Mouse (Mus musculus) hindbrain, embryonic 13.5 days (tissue): Measurements from ENCODE around the gene Mast2. TPM values are rescaled to one million over a fixed set of nuclear protein-coding genes. Genes with fewer than 3 reads are reported as not detected.

Experiments used
- ATAC-seq: fragments of 200-750 bp; cut with Nextera tagmentation; 2 replicates; pipeline ENCODE4 v1.8.0; 2017; ENCODE audit warnings: moderate TSS enrichment; ENCODE audit not compliant: low FRiP score
- H3K27ac ChIP-seq: fragments of 300-500 bp; sonication (generic); 2 replicates; pipeline ENCODE4 v1.5.1; 2015; ENCODE audit warnings: inconsistent platforms, mild to moderate bottlenecking, moderate library complexity
- H3K27me3 ChIP-seq: fragments of 300-500 bp; sonication (generic); 2 replicates; pipeline ENCODE4 v1.6.1; 2015; ENCODE audit warnings: mild to moderate bottlenecking, inconsistent platforms
- H3K36me3 ChIP-seq: fragments of 300-500 bp; sonication (generic); 2 replicates; pipeline ENCODE4 v1.6.1; 2015; ENCODE audit warnings: mild to moderate bottlenecking, inconsistent platforms
- H3K4me1 ChIP-seq: fragments of 300-500 bp; sonication (generic); replicated peaks from 2 replicates; pipeline ENCODE4 v1.6.1; 2015; ENCODE audit warnings: inconsistent platforms
- H3K4me2 ChIP-seq: fragments of 300-500 bp; sonication (generic); 2 replicates; pipeline ENCODE4 v1.6.1; 2015; ENCODE audit warnings: inconsistent platforms, mild to moderate bottlenecking, moderate library complexity
- H3K4me3 ChIP-seq: fragments of 300-500 bp; sonication (generic); 2 replicates; pipeline ENCODE4 v1.5.1; 2015; ENCODE audit warnings: mild to moderate bottlenecking, inconsistent platforms
- H3K9ac ChIP-seq: fragments of 300-500 bp; sonication (generic); 2 replicates; pipeline ENCODE4 v1.6.1; 2015; ENCODE audit warnings: mild to moderate bottlenecking, inconsistent platforms
- H3K9me3 ChIP-seq: fragments of 300-500 bp; sonication (generic); 2 replicates; pipeline ENCODE4 v1.6.1; 2016; ENCODE audit warnings: inconsistent platforms
- WGBS: fragments of 180-500 bp; shearing (Covaris S2); methylation state at CpG from one replicate; pipeline ENCODE4 v1.1.7; 2015; 5-methylcytosine and 5-hydroxymethylcytosine counted together
- polyA plus RNA-seq: library from polyadenylated mRNA; unstranded; fragments of >200 nt; fragmentation: Nextera tagmentation; extraction: Ambion mirVana; gene quantifications from 2 replicates; pipeline ENCODE4 v1.2.1, GENCODE M21; 2015

The Mast2 gene
- polyA plus RNA-seq, result 35.3 and 39.4 TPM in 2 replicates

- ATAC-seq, result peak; percentile 88
- H3K27me3 ChIP-seq, result no peaks in the 10 kb centered on the region
- H3K4me3 ChIP-seq, result peak within 1 kb of the TSS; percentile 90
Observed at GRCm38 (mm10) chr4:116464126-116464981, at the start of gene Mast2. Mast2 (minus strand) TSS chr4:116464183.

DNA sequence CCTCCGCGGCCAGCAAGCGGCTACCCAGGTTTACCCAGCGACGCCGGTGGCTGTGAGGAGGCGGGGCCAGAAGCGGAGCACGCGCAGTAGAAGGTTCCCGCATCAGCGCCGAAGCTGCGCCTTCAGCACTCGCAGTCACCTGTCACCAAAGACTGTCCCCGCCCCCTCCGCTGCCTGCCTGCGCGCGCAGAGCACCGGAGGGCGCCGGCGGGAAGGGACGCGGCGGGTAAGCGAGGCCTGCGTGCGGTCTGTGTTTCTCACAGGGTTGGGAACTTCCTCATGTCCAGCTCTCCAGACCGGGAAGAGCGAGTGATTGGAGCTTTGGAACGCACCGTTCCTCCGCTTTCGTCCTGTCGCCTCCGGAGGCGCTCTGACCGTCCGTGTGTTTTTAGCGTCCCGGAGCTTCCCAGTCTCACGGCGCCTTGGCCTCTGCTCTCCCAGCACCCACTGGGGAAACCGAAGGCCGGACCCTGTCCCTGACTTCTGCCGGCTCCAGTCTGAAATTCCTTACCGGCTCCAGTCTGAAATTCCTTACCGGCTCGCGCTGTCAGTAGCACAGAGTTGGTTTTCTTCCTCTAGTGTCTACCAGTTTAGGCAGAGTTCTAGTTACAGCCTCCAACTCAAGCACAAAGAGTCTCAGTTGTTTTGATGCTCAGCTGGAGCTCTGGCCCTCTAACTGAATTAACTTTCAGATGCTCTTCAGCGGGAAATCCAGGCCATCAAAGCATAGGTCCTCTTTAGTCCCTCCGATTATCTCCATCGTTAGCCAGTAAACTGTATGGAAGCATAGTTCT, 43.6 kb upstream of the Mast2 start, which contains the start of gene Ipp:
Ipp (plus strand) TSS at position 125 of the 794 bp plus-strand sequence.
- H3K4me3 ChIP-seq, result peak within 1 kb of the TSS; percentile 60
- H3K4me2 ChIP-seq, result peak within 1 kb of the TSS; percentile 57
- H3K9ac ChIP-seq, result peak within 1 kb of the TSS; percentile 82
- peaks cover 12% of the 10 kb centered on the region for H3K4me1 ChIP-seq
- no peaks in the 10 kb centered on the region for H3K27me3 ChIP-seq
- H3K9me3 ChIP-seq, result no peaks in the 10 kb centered on the region
- under 1% methylated on average over 55 of the region's 55 CpGs for WGBS
- peak; percentile 98 for ATAC-seq
- peak within 1 kb of the TSS; percentile 91 for H3K27ac ChIP-seq
- H3K36me3 ChIP-seq, result 0 out of 2 replicates have a peak, but pooled peaks cover 4% of the 10 kb centered on the region

More at GRCm38 (mm10) chr4:116464126-116464981, at the start of gene Mast2:
- peak within 1 kb of the TSS; percentile 93 for H3K9ac ChIP-seq
- peaks cover 18% of the 10 kb centered on the region for H3K4me1 ChIP-seq
- H3K27ac ChIP-seq, result peak within 1 kb of the TSS; percentile 98
- no peaks in the 10 kb centered on the region for H3K36me3 ChIP-seq
- H3K9me3 ChIP-seq, result 0 out of 2 replicates have a peak, but pooled peaks cover 2% of the 10 kb centered on the region
- 3% methylated on average over 23 of the region's 68 CpGs for WGBS
- H3K4me2 ChIP-seq, result peak within 1 kb of the TSS; percentile 64

GRCm38 (mm10) chr4:116506886-116507424, 43.0 kb upstream of the Mast2 start:
- H3K27ac ChIP-seq, result peak overlapping the region; percentile 91
- H3K9me3 ChIP-seq, result no peaks in the 10 kb centered on the region
- H3K36me3 ChIP-seq, result 0 out of 2 replicates have a peak, but pooled peaks cover 4% of the 10 kb centered on the region
- H3K4me2 ChIP-seq, result peak overlapping the region; percentile 57
- peak overlapping the region; percentile 60 for H3K4me3 ChIP-seq
- ATAC-seq, result peak; percentile 60
- 31% methylated on average over 11 of the region's 11 CpGs for WGBS
- peaks cover 12% of the 10 kb centered on the region for H3K4me1 ChIP-seq
- H3K9ac ChIP-seq, result peak overlapping the region; percentile 82
- H3K27me3 ChIP-seq, result no peaks in the 10 kb centered on the region

GRCm38 (mm10) chr4:116499978-116500377, 36.0 kb upstream of the Mast2 start:
- Histone ChIP-seq H3K4me2 (no peak overlapping the region), H3K4me1 (no peaks in the 10 kb centered on the region), H3K36me3 (no peaks in the 10 kb centered on the region), H3K9me3 (no peaks in the 10 kb centered on the region), H3K27ac (no peak overlapping the region), H3K4me3 (no peak overlapping the region), H3K27me3 (no peaks in the 10 kb centered on the region), H3K9ac (no peak overlapping the region)
- ATAC-seq, result no peak
- WGBS, result 80% methylated on average over 3 of the region's 3 CpGs

DNA sequence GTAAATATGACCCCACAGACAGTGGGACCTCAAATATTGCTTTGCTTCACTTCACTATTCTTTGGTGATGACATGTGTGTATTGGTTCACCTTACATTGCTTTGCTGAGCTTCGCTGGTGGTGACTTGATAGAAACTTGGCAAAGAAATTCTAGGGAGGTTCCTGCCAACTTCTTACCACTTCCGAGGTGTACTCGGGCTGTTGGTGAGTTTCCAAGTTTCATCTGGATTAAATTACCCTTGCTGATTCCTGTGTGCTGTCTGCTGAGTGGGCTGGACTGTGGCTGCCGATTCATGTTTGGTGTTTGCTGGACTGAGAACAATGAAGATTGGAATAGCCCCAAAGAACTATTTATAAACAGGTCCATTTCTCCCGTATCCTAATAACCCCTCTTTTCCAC, 29.7 kb upstream of the Mast2 start:
- Histone ChIP-seq H3K4me1 (no peaks in the 10 kb centered on the region), H3K27ac (no peak overlapping the region), H3K4me2 (no peak overlapping the region), H3K9me3 (no peaks in the 10 kb centered on the region), H3K9ac (no peak overlapping the region), H3K4me3 (no peak overlapping the region), H3K27me3 (no peaks in the 10 kb centered on the region), H3K36me3 (no peaks in the 10 kb centered on the region)
- WGBS, result 84% methylated on average over 5 of the region's 5 CpGs
- no peak for ATAC-seq

DNA sequence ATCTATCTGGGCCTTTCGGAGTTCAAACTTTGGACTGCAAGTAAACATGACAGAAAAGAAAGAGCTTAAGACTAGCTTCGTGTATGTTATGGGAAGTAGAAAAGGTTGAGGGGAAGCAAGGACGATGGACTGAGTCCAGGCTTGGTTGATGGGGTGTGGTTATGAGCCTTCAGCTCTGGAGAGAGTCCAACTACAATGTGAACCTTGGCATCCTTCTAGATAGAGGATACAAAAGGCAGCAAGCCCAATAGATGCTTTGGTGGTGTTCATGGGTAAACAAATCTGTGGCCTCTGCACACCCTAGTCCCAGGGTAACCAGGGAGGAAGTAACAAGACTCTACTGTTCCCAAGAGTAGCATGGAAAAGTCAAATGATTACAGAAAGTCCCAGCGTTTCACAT, 28.5 kb upstream of the Mast2 start:
- H3K9ac ChIP-seq, result no peak overlapping the region
- WGBS, result 85% methylated on average over 4 of the region's 4 CpGs
- no peak overlapping the region for H3K27ac ChIP-seq
- H3K4me3 ChIP-seq, result no peak overlapping the region
- no peaks in the 10 kb centered on the region for H3K4me1 ChIP-seq
- H3K9me3 ChIP-seq, result no peaks in the 10 kb centered on the region
- no peaks in the 10 kb centered on the region for H3K27me3 ChIP-seq
- ATAC-seq, result no peak
- no peak overlapping the region for H3K4me2 ChIP-seq
- no peaks in the 10 kb centered on the region for H3K36me3 ChIP-seq

DNA sequence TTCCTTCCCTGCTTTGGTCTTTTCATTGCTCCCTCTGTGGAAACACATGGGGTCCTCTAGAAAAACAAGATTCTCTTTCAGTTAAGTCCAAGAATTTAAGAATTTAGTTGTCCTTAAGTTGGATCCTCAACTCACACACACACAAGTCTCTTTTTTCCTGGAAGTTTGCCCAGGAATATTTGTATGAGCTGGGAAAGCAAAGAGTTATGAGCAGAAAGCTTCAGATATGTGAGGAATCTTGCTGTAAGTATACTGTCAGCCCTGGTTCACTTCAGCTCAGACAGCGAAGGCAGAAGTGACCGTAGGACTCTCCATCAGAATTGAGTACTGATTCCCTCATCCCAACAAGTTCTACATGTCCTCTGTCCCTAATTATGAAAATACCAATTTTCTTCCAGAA, 27.9 kb upstream of the Mast2 start:
- H3K9me3 ChIP-seq, result no peaks in the 10 kb centered on the region
- no peaks in the 10 kb centered on the region for H3K4me1 ChIP-seq
- no peak for ATAC-seq
- WGBS, result 91% methylated on average over 2 of the region's 2 CpGs
- no peak overlapping the region for H3K9ac ChIP-seq
- no peak overlapping the region for H3K4me2 ChIP-seq
- H3K27ac ChIP-seq, result no peak overlapping the region
- no peaks in the 10 kb centered on the region for H3K36me3 ChIP-seq
- H3K4me3 ChIP-seq, result no peak overlapping the region
- no peaks in the 10 kb centered on the region for H3K27me3 ChIP-seq

DNA sequence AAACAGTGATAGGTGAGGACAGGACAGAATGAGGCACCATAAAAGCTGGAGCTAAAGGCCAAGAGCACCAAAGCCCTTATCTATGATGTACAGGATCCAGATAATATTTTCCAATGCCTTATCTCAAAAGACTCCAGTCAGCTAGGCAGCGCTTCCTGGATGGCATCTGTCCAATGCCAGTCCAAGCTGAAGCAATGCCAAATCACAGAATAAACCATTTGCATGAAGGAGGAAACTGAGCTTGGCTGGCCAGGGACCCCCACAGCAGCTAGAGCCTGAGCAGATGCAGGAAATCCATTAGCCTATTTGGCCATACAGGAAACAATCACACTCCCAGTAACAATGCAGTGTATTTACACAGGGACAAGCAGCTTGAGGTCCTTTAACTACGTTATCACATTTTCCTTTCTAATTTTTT, 27.1 kb upstream of the Mast2 start:
- WGBS, result 71% methylated on average over 2 of the region's 2 CpGs
- no peak for ATAC-seq

GRCm38 (mm10) chr4:116483476-116483875, 19.5 kb upstream of the Mast2 start:
- peak overlapping the region; percentile 55 for H3K27ac ChIP-seq
- 41% methylated on average over 2 of the region's 2 CpGs for WGBS
- H3K36me3 ChIP-seq, result no peaks in the 10 kb centered on the region
- H3K4me1 ChIP-seq, result 0 out of 2 replicates have a peak, but pooled peaks cover 3% of the 10 kb centered on the region
- H3K9ac ChIP-seq, result no peak overlapping the region
- no peaks in the 10 kb centered on the region for H3K27me3 ChIP-seq
- ATAC-seq, result no peak
- H3K4me2 ChIP-seq, result no peak overlapping the region
- no peak overlapping the region for H3K4me3 ChIP-seq
- no peaks in the 10 kb centered on the region for H3K9me3 ChIP-seq

More for the DNA sequence above, 27.1 kb upstream of the Mast2 start:
- no peaks in the 10 kb centered on the region for H3K9me3 ChIP-seq
- no peak overlapping the region for H3K27ac ChIP-seq
- no peaks in the 10 kb centered on the region for H3K27me3 ChIP-seq
- no peak overlapping the region for H3K4me3 ChIP-seq
- H3K36me3 ChIP-seq, result no peaks in the 10 kb centered on the region
- no peak overlapping the region for H3K9ac ChIP-seq
- H3K4me1 ChIP-seq, result no peaks in the 10 kb centered on the region
- H3K4me2 ChIP-seq, result no peak overlapping the region

DNA sequence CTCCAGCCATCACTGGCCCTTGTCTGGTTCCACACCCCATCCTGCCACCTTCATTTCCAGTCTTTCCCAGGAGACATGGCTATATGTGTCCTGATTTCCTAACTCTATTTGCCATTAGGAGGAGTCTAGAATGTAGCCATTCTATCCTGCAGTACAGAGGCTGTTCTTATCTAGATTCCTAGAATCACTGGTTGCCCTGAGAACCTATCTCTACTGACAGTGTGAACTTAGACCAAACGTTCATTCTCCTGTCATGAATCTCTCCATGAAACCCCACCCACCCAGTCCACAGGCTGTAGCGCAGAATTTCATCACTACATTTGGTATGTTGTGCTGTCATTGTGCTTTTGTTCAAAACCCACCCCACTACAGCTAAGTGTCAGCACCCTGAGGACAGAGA, 17.3 kb upstream of the Mast2 start:
- ATAC-seq, result no peak
- H3K27me3 ChIP-seq, result no peaks in the 10 kb centered on the region
- no peaks in the 10 kb centered on the region for H3K9me3 ChIP-seq
- no peak overlapping the region for H3K4me3 ChIP-seq
- H3K9ac ChIP-seq, result no peak overlapping the region
- no peak overlapping the region for H3K4me2 ChIP-seq
- WGBS, result 83% methylated on average over 2 of the region's 2 CpGs
- 0 out of 2 replicates have a peak, but pooled peaks cover 3% of the 10 kb centered on the region for H3K4me1 ChIP-seq
- H3K36me3 ChIP-seq, result no peaks in the 10 kb centered on the region
- no peak overlapping the region for H3K27ac ChIP-seq

- Histone ChIP-seq H3K4me1 (peaks cover 18% of the 10 kb centered on the region), H3K4me2 (peak overlapping the region; percentile 64), H3K4me3 (peak overlapping the region; percentile 90), H3K9me3 (0 out of 2 replicates have a peak, but pooled peaks cover 2% of the 10 kb centered on the region), H3K9ac (peak overlapping the region; percentile 93), H3K27ac (peak overlapping the region; percentile 98), H3K27me3 (no peaks in the 10 kb centered on the region), H3K36me3 (no peaks in the 10 kb centered on the region)
- 2% methylated on average over 59 of the region's 74 CpGs for WGBS
- ATAC-seq, result peak; percentile 78
Observed at GRCm38 (mm10) chr4:116463231-116464125, 505 bp downstream of the Mast2 start.
